Mouse (Mus musculus) CH12.LX (cell line): Measurements from ENCODE around the gene Aptx. TPM values are rescaled to one million over a fixed set of nuclear protein-coding genes. Genes with fewer than 3 reads are reported as not detected.
A peak's percentile ranks its signal among the peaks of the same experiment; 100 is the strongest.

Source experiments
- DNase-seq: peaks from one replicate; pipeline ENCODE4 v3.0.0-alpha.2; 2013; ENCODE audit errors: extremely low read depth
- H3K27ac ChIP-seq: 2 replicates; pipeline ENCODE4 v1.5.1; 2012; ENCODE audit warnings: low read depth, mild to moderate bottlenecking, control low read depth, moderate library complexity; ENCODE audit not compliant: insufficient read depth
- H3K27me3 ChIP-seq: replicated peaks from 2 replicates; pipeline ENCODE3; 2012; ENCODE audit warnings: inconsistent platforms
- H3K36me3 ChIP-seq, 2 experiments: replicated peaks in 1 of 2; 2 replicates each; pipeline versions ENCODE3 to v1.6.1; 2012; ENCODE audit warnings: inconsistent platforms in 1 of 2, low read length in 1 of 2, mild to moderate bottlenecking in 1 of 2, mixed read lengths in 1 of 2, moderate library complexity in 1 of 2; ENCODE audit not compliant: control insufficient read depth in 1 of 2, insufficient read depth in 1 of 2
- H3K4me1 ChIP-seq, 2 experiments: 2 replicates each; pipeline ENCODE4 v1.6.1; 2012; ENCODE audit warnings: inconsistent platforms in 1 of 2, moderate library complexity in 1 of 2; ENCODE audit not compliant: insufficient read depth in 2 of 2, control insufficient read depth in 1 of 2
- H3K4me2 ChIP-seq: 2 replicates; pipeline ENCODE4 v1.6.1; 2012; ENCODE audit warnings: low read depth, mild to moderate bottlenecking, control low read depth; ENCODE audit not compliant: poor library complexity, insufficient read depth, severe bottlenecking
- H3K4me3 ChIP-seq, 3 experiments: fragments of 150-350 bp in 1 of 3; sonication (generic) in 1 of 3; replicated peaks in 1 of 3; 2 replicates each; pipeline versions ENCODE3 to v1.5.1; 2011 to 2012; ENCODE audit warnings: low read depth in 2 of 3, low read length in 2 of 3, mild to moderate bottlenecking in 2 of 3, moderate library complexity in 2 of 3, control low read depth in 1 of 3, improper control_type of control experiment in 1 of 3, inconsistent platforms in 1 of 3, mixed read lengths in 1 of 3; ENCODE audit not compliant: poor library complexity in 1 of 3
- H3K79me2 ChIP-seq: replicated peaks from 2 replicates; pipeline ENCODE4 v1.6.1; 2012; ENCODE audit warnings: mild to moderate bottlenecking, moderate library complexity; ENCODE audit not compliant: control insufficient read depth, poor library complexity, insufficient read depth, severe bottlenecking; ENCODE audit errors: extremely low read depth
- H3K9ac ChIP-seq: 2 replicates; pipeline ENCODE4 v1.6.1; 2012; ENCODE audit warnings: low read depth, mild to moderate bottlenecking, control low read depth, moderate library complexity; ENCODE audit not compliant: insufficient read depth
- H3K9me3 ChIP-seq: replicated peaks from 2 replicates; pipeline ENCODE3; 2012; ENCODE audit warnings: low read length, inconsistent platforms, mixed read lengths
- BHLHE40 ChIP-seq: IDR thresholded peaks from 2 replicates; pipeline ENCODE4 v1.6.1; 2011; ENCODE audit warnings: mild to moderate bottlenecking, low read depth, low read length, improper control_type of control experiment
- CHD1 ChIP-seq: IDR thresholded peaks from 2 replicates; pipeline ENCODE4 v1.6.1; 2012; ENCODE audit warnings: low read depth, low read length, improper control_type of control experiment, inconsistent platforms
- CHD2 ChIP-seq: IDR thresholded peaks from 2 replicates; pipeline ENCODE4 v1.6.1; 2011; ENCODE audit warnings: low read length, improper control_type of control experiment
- CTCF ChIP-seq, 2 experiments: IDR thresholded peaks in 1 of 2; conservative IDR thresholded peaks in 1 of 2; 2 replicates each; pipeline ENCODE4 v1.5.1; 2011 to 2012; ENCODE audit warnings: low read depth in 2 of 2, low read length in 2 of 2, improper control_type of control experiment in 1 of 2, inconsistent platforms in 1 of 2, mild to moderate bottlenecking in 1 of 2, moderate library complexity in 1 of 2
- E2F4 ChIP-seq: IDR thresholded peaks from 2 replicates; pipeline ENCODE4 v1.6.1; 2011; ENCODE audit warnings: low read depth, low read length, improper control_type of control experiment; ENCODE audit not compliant: insufficient replicate concordance
- ELF1 ChIP-seq: IDR thresholded peaks from 2 replicates; pipeline ENCODE4 v1.6.1; 2014; ENCODE audit warnings: low read depth, mild to moderate bottlenecking, inconsistent platforms, low read length, improper control_type of control experiment
- EP300 ChIP-seq: IDR thresholded peaks from 2 replicates; pipeline ENCODE4 v1.6.1; 2011; ENCODE audit warnings: low read length, improper control_type of control experiment
- GABPA ChIP-seq: IDR thresholded peaks from 2 replicates; pipeline ENCODE4 v1.6.1; 2012; ENCODE audit warnings: low read depth, low read length, improper control_type of control experiment, inconsistent platforms; ENCODE audit not compliant: insufficient replicate concordance
- HCFC1 ChIP-seq: IDR thresholded peaks from 2 replicates; pipeline ENCODE4 v1.6.1; 2012; ENCODE audit warnings: low read depth, mild to moderate bottlenecking, inconsistent platforms, low read length, improper control_type of control experiment
- IRF4 ChIP-seq: IDR thresholded peaks from 2 replicates; pipeline ENCODE4 v1.6.1; 2014; ENCODE audit warnings: low read depth, mild to moderate bottlenecking, inconsistent platforms, low read length, improper control_type of control experiment
- JUN ChIP-seq: IDR thresholded peaks from 2 replicates; pipeline ENCODE4 v1.6.1; 2011; ENCODE audit warnings: low read depth, mild to moderate bottlenecking, low read length, improper control_type of control experiment, moderate library complexity; ENCODE audit not compliant: insufficient read depth
- KAT2A ChIP-seq: IDR thresholded peaks from 2 replicates; pipeline ENCODE4 v1.6.1; 2012; ENCODE audit warnings: low read length, improper control_type of control experiment, inconsistent platforms; ENCODE audit not compliant: insufficient replicate concordance
- MAZ ChIP-seq: IDR thresholded peaks from 2 replicates; pipeline ENCODE4 v1.6.1; 2012; ENCODE audit warnings: low read depth, mild to moderate bottlenecking, inconsistent platforms, low read length, improper control_type of control experiment, moderate library complexity
- MXI1 ChIP-seq: IDR thresholded peaks from 2 replicates; pipeline ENCODE4 v1.6.1; 2011; ENCODE audit warnings: mild to moderate bottlenecking, low read depth, low read length, improper control_type of control experiment
- NELFE ChIP-seq: IDR thresholded peaks from 2 replicates; pipeline ENCODE4 v1.6.1; 2011; ENCODE audit warnings: low read depth, low read length, improper control_type of control experiment
- NRF1 ChIP-seq: IDR thresholded peaks from 2 replicates; pipeline ENCODE4 v1.6.1; 2014; ENCODE audit warnings: low read depth, mild to moderate bottlenecking, inconsistent platforms, low read length, improper control_type of control experiment, moderate library complexity
- PAX5 ChIP-seq: IDR thresholded peaks from 2 replicates; pipeline ENCODE4 v1.6.1; 2012; ENCODE audit warnings: low read length, inconsistent platforms, mixed read lengths
- POLR2A ChIP-seq: IDR thresholded peaks from 2 replicates; pipeline ENCODE4 v1.6.1; 2011; ENCODE audit warnings: low read depth, mild to moderate bottlenecking, improper control_type of control experiment, low read length
- RAD21 ChIP-seq: IDR thresholded peaks from 2 replicates; pipeline ENCODE4 v1.6.1; 2011; ENCODE audit warnings: low read depth, mild to moderate bottlenecking, low read length, improper control_type of control experiment, moderate library complexity
- RCOR1 ChIP-seq: conservative IDR thresholded peaks from 2 replicates; pipeline ENCODE4 v1.6.1; 2012; ENCODE audit warnings: low read depth, mild to moderate bottlenecking, inconsistent platforms, low read length, improper control_type of control experiment
- SIN3A ChIP-seq: IDR thresholded peaks from 2 replicates; pipeline ENCODE4 v1.6.1; 2012; ENCODE audit warnings: low read length, improper control_type of control experiment, inconsistent platforms
- TBP ChIP-seq: conservative IDR thresholded peaks from 2 replicates; pipeline ENCODE4 v1.6.1; 2011; ENCODE audit warnings: low read depth, low read length, improper control_type of control experiment
- UBTF ChIP-seq: IDR thresholded peaks from 2 replicates; pipeline ENCODE4 v1.6.1; 2012; ENCODE audit warnings: low read depth, mild to moderate bottlenecking, inconsistent platforms, low read length, improper control_type of control experiment, moderate library complexity
- USF1 ChIP-seq: IDR thresholded peaks from 2 replicates; pipeline ENCODE4 v1.6.1; 2014; ENCODE audit warnings: low read depth, mild to moderate bottlenecking, inconsistent platforms, low read length, improper control_type of control experiment
- ZC3H11A ChIP-seq: IDR thresholded peaks from 2 replicates; pipeline ENCODE4 v1.6.1; 2012; ENCODE audit warnings: low read depth, mild to moderate bottlenecking, inconsistent platforms, low read length, improper control_type of control experiment
- ZKSCAN1 ChIP-seq: IDR thresholded peaks from 2 replicates; pipeline ENCODE4 v1.6.1; 2012; ENCODE audit warnings: low read depth, inconsistent platforms, low read length, improper control_type of control experiment, borderline replicate concordance
- ZMIZ1 ChIP-seq: IDR thresholded peaks from 2 replicates; pipeline ENCODE4 v1.6.1; 2012; ENCODE audit warnings: low read depth, mild to moderate bottlenecking, inconsistent platforms, low read length, improper control_type of control experiment
- dilution Hi-C: fragments of 300-500 bp; cut with MboI; formaldehyde crosslinking; loops from 2 replicates; pipeline ENCODE4 v1.14.3; 2020; ENCODE audit warnings: low sequenced_read_pairs; ENCODE audit not compliant: extremely low pct_unique_long_range_greater_than_20kb, extremely low pct_ligation_motif_present
- in situ Hi-C: fragments of 300-500 bp; cut with MboI; formaldehyde crosslinking; loops from 3 replicates; pipeline ENCODE4 v1.14.3; 2019; ENCODE audit warnings: low sequenced_read_pairs, low pct_ligation_motif_present, low pct_unique_long_range_greater_than_20kb, mixed read lengths
- polyA plus RNA-seq: library from polyadenylated mRNA; unstranded; fragments of >175 nt; gene quantifications from 2 replicates; pipeline ENCODE4 v1.2.1, GENCODE M21; 2012; ENCODE audit warnings: low read depth; ENCODE audit not compliant: insufficient read length
- total RNA-seq, 2 experiments: library from RNA; depleted of rRNA; stranded (reverse); fragments of 300-350 nt in 1 of 2; fragments of >200 nt in 1 of 2; gene quantifications; 2 replicates each; pipeline ENCODE4 v1.2.3; 2012 to 2014

The Aptx gene
- total and polyA plus RNA-seq, 3 experiments = 15.1 to 20.2 (median 16.6) TPM

DNA sequence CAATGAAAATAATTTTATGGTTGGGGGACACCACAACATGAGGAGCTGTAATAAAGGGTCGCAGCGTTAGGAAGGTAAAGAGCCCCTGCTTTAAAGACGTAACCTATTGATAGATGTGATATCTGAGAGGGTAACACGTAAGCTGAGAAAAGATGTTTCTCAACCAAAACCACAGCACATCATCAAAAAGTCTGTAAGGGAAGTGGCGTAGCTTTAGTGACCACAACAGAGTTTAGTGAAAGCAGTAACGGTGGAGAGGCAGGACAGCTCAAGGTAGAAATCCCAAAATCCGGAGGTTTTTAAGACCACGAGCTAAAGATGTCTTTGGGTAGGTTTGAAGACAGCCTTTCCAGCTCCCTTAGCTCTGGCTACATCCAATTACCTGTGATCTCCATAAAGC, 17.9 kb upstream of the Aptx start:
- H3K27ac ChIP-seq = no peak overlapping the region
- dilution Hi-C loops (no loop called here), in situ Hi-C loops (no loop called here)
- H3K79me2 ChIP-seq = peaks cover 28% of the 10 kb centered on the region
- TF ChIP-seq IRF4 (no peak), SIN3A (no peak), MXI1 (no peak), MAZ (no peak), TBP (no peak), EP300 (no peak), ZMIZ1 (no peak), ZC3H11A (no peak), NRF1 (no peak), POLR2A (no peak), ELF1 (no peak), CTCF (conservative IDR thresholded peaks at IDR 0.05 in 1 of 2, IDR thresholded peaks at IDR 0.05 in 1 of 2; ENCODE audit: low read depth in 2 of 2, low read length in 2 of 2) (no peak), PAX5 (no peak), UBTF (no peak), HCFC1 (no peak), CHD2 (no peak), E2F4 (no peak), RAD21 (no peak)
- no peaks in the 10 kb centered on the region for H3K27me3 ChIP-seq
- no peak for DNase-seq
- H3K4me3 ChIP-seq = no peak overlapping the region
- peak overlapping the region; percentile 91; the same call in 1 of the 2 replicates for H3K9ac ChIP-seq
- H3K36me3 ChIP-seq = peaks cover 8 to 19% of the 10 kb centered on the region in 2 experiments
- H3K9me3 ChIP-seq = no peaks in the 10 kb centered on the region
- peak overlapping the region; percentile 84 for H3K4me2 ChIP-seq
- peaks cover 5 to 28% of the 10 kb centered on the region in 2 experiments; a peak in 3 of 4 replicates for H3K4me1 ChIP-seq

DNA sequence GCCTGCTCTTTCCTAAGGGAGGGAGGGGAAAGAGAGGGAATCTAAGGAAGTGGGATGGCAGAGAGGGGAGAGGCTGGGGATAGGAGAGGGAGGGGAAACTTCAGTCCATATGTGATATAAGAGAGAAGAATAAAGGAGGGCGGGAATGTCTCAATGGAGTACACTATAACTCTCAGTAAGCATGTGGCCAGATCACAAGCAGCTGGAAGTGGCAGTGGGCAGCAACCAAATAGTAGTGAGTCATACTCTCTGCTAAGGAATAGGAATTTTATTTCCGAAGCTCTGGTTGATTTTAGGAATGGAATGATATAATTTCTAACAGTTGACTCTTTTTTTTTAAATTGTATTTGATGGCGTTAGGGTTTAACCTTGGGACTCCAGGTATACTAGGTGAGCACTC, 14.1 kb upstream of the Aptx start:
- Histone ChIP-seq H3K27me3 (no peaks in the 10 kb centered on the region), H3K27ac (no peak overlapping the region), H3K9ac (no peak overlapping the region), H3K9me3 (no peaks in the 10 kb centered on the region), H3K4me2 (no peak overlapping the region), H3K79me2 (no peaks in the 10 kb centered on the region), H3K4me3 (no peak overlapping the region), H3K36me3 (no peaks in the 10 kb centered on the region), H3K4me1 (peaks cover 5 to 9% of the 10 kb centered on the region in 2 experiments; a peak in 3 of 4 replicates)
- no peak for DNase-seq
- in situ Hi-C loops = no loop called here
- dilution Hi-C loops = no loop called here
- TF ChIP-seq ZMIZ1 = no peak
- TF ChIP-seq CHD1 = no peak
- TF ChIP-seq CTCF (conservative IDR thresholded peaks at IDR 0.05 in 1 of 2, IDR thresholded peaks at IDR 0.05 in 1 of 2; ENCODE audit: low read depth in 2 of 2, low read length in 2 of 2) = no peak
- no peak for TF ChIP-seq JUN
- TF ChIP-seq USF1 = no peak
- TF ChIP-seq MAZ = no peak
- no peak for TF ChIP-seq ELF1
- TF ChIP-seq NELFE = no peak
- TF ChIP-seq TBP = no peak
- no peak for TF ChIP-seq BHLHE40
- TF ChIP-seq GABPA = no peak
- TF ChIP-seq SIN3A = no peak
- TF ChIP-seq KAT2A = no peak
- no peak for TF ChIP-seq POLR2A
- no peak for TF ChIP-seq NRF1
- TF ChIP-seq ZKSCAN1 = no peak
- no peak for TF ChIP-seq RAD21
- TF ChIP-seq RCOR1 = no peak
- TF ChIP-seq IRF4 = no peak
